Mouse (Mus musculus) G1E (cell line): ENCODE results near the gene D10Jhu81e.

ENCODE experiments used
- CTCF ChIP-seq: IDR thresholded peaks from 2 replicates; pipeline ENCODE4 v1.5.1; 2012; ENCODE audit warnings: low read depth, low read length, inconsistent platforms, mixed read lengths
- GATA1 ChIP-seq: IDR thresholded peaks from 2 replicates; pipeline ENCODE4 v1.6.1; 2012; ENCODE audit warnings: borderline replicate concordance, low read length, inconsistent platforms, mixed read lengths
- GATA2 ChIP-seq: IDR thresholded peaks from 2 replicates; pipeline ENCODE4 v1.6.1; 2012; ENCODE audit warnings: low read depth, low read length, inconsistent platforms, borderline replicate concordance
- POLR2AphosphoS5 ChIP-seq: IDR thresholded peaks from 2 replicates; pipeline ENCODE4 v1.6.1; 2012; ENCODE audit warnings: low read depth, low read length, inconsistent platforms; ENCODE audit not compliant: insufficient replicate concordance
- TAL1 ChIP-seq: conservative IDR thresholded peaks from 2 replicates; pipeline ENCODE4 v1.6.1; 2012; ENCODE audit warnings: low read depth, low read length, inconsistent platforms, mixed read lengths

DNA sequence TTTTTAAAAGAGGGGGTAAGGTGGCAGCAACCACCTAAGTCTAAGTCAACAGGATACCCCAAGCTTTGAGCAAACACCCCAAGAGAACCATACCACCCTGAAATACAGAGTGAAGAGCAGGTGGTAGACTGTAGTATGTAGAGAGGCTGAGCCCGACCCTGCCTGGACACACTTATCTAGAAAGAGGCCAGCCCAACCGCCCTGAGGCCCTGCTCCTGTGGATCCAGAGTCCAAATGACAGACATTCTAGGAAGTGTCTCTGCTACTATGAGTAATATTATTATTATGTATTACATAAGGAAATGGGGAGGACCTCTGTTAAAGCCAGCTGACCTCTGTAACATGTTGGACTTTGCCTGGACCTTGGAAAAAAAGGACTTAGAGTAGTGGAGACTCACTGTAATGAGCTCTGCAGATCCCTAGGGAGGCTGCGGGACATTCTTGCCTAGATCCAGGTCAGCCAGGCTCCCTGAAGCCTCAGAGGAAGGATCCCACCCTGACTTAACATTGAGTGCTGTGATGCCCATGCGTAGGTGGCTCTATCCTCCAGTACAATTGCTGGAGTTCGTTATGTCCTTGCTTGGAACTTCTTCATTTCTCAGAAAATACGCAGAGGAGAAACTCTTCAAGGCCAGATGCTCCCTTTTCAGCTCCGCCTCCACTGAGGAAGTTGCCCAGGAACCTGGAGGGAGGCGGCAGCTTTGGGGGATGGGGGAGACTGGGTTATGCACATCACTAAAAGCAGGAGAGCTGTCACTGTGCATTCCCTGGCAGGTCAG lies 25.7 kb downstream of the D10Jhu81e start:
- no peak for TF ChIP-seq CTCF
- TF ChIP-seq GATA1: no peak
- TF ChIP-seq POLR2AphosphoS5: no peak
- no peak for TF ChIP-seq TAL1
- no peak for TF ChIP-seq GATA2
